Mouse (Mus musculus) testis, adult 2 months (tissue): ENCODE measurements around the gene 4930426L09Rik. TPM values are rescaled to one million over a fixed set of nuclear protein-coding genes. Genes with fewer than 3 reads are reported as not detected.

ENCODE experiments used
- H3K27ac ChIP-seq: fragments of 200-500 bp; 2 replicates; pipeline ENCODE4 v1.5.1; 2012; ENCODE audit warnings: low read depth, low read length; ENCODE audit not compliant: control insufficient read depth, insufficient read depth
- H3K27me3 ChIP-seq: fragments of 200-500 bp; 2 replicates; pipeline ENCODE4 v1.6.1; 2012; ENCODE audit warnings: mild to moderate bottlenecking, low read length, moderate library complexity; ENCODE audit not compliant: control insufficient read depth, insufficient read depth
- H3K36me3 ChIP-seq: fragments of 200-500 bp; 2 replicates; pipeline ENCODE4 v1.6.1; 2012; ENCODE audit warnings: mild to moderate bottlenecking, low read length; ENCODE audit not compliant: control insufficient read depth, insufficient read depth
- H3K4me1 ChIP-seq: fragments of 200-500 bp; 2 replicates; pipeline ENCODE4 v1.6.1; 2012; ENCODE audit warnings: low read length; ENCODE audit not compliant: control insufficient read depth, insufficient read depth
- H3K4me3 ChIP-seq: fragments of 200-500 bp; 2 replicates; pipeline ENCODE4 v1.5.1; 2012; ENCODE audit warnings: low read depth, mild to moderate bottlenecking, low read length, moderate library complexity, mixed read lengths; ENCODE audit not compliant: control insufficient read depth
- CTCF ChIP-seq: fragments of 200-500 bp; IDR thresholded peaks from 2 replicates; pipeline ENCODE4 v1.5.1; 2012; ENCODE audit warnings: low read depth, mild to moderate bottlenecking, inconsistent platforms, low read length, moderate library complexity; ENCODE audit not compliant: control insufficient read depth, insufficient read depth, insufficient replicate concordance
- POLR2A ChIP-seq: fragments of 200-500 bp; IDR thresholded peaks from 2 replicates; pipeline ENCODE4 v1.6.1; 2012; ENCODE audit warnings: low read depth, mild to moderate bottlenecking, inconsistent platforms, low read length, moderate library complexity; ENCODE audit not compliant: control insufficient read depth
- polyA plus RNA-seq: library from polyadenylated mRNA; depleted of rRNA; stranded (reverse); fragments of >200 nt; gene quantifications from 2 replicates; pipeline ENCODE4 v1.2.3, GENCODE M21; 2012; rRNA removed

Gene 4930426L09Rik
- polyA plus RNA-seq, 1 experiment: 4.2 TPM

- Histone ChIP-seq H3K27me3 (no peaks in the 10 kb centered on the region), H3K27ac (no peak overlapping the region), H3K36me3 (no peaks in the 10 kb centered on the region), H3K4me1 (peaks cover 2% of the 10 kb centered on the region; the same call in 1 of the 2 replicates), H3K4me3 (no peak overlapping the region)
- TF ChIP-seq POLR2A (no peak), CTCF (no peak)
These were observed 51.2 kb downstream of the 4930426L09Rik start for GRCm38 (mm10) chr2:19049341-19049740.

Other genes starting within 250 kb of the 4930426L09Rik start
- gene Pip4k2a, start 217 bp upstream of the 4930426L09Rik start, polyA plus RNA-seq: 1.0 and 1.3 TPM in 2 replicates
- gene Armc3, start 201.0 kb downstream of the 4930426L09Rik start, polyA plus RNA-seq: 34.7 and 41.3 TPM in 2 replicates